In the genomic region with DNA sequence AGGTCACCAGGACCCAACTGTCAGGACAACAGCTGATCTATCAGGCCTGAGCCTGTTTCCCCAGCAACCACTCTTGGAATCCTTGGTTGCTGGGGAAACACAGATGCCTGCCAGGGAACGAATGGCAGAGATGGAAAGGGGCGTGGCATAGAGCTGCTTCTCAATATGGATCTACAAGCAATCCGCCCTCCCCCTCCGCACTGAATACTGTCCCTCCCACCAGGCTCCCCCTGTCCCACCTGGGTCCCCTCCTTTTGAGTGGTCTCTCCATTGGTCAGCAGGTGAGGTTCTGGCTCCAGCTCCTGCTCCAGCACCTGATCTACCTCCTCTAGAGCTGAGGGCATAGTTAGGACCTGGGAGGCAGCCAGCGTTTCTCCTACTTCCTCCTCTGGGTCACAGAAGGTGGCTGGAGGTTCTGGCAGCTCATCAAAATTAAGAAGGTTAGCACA, we compare ENCODE assay signal across 9 mouse cellular contexts. TPM values are rescaled to one million over a fixed set of nuclear protein-coding genes. Genes with fewer than 3 reads are reported as not detected.
DNase-seq lines count a peak whose midpoint lies in the region; ATAC-seq lines count a peak whose summit lies in the region.
"Had no signal": no experiment of that assay in that cellular context is flagged by ENCODE, and none has a peak within 500 bp of the region (broad histone marks: within the 10 kb centered on the region; RNA-seq: fewer than 3 reads in every experiment).

No protein-coding gene starts in this region.

- ATAC-seq in hindbrain, embryonic 11.5 days (ENCODE audit: low FRiP score): peak; percentile 5; the same call in 1 of the 2 replicates

- peak; percentile 31 for DNase-seq in CD4-positive helper T cell, adult 2 months (ENCODE audit: low read depth, low spot score)
- DNase-seq in brain, adult 2 months (ENCODE audit: low read depth, low spot score): peak; percentile 91
- peak; percentile 88 for DNase-seq in hindbrain, embryonic 11.5 days (ENCODE audit: low spot score)
- DNase-seq in midbrain, embryonic 10.5 days (ENCODE audit: low spot score): peak; percentile 80
- DNase-seq in testis, postnatal 10 days (ENCODE audit: low spot score): peak; percentile 57
- no peak for DNase-seq in thymus, postnatal 4 days
- DNase-seq in ovary, postnatal 10 days (ENCODE audit: low spot score): no peak
- DNase-seq in kidney, adult 18-20 months: no peak

- H3K4me2 ChIP-seq in hindbrain, embryonic 11.5 days (replicated peaks; ENCODE audit: low read depth, low read length): no peak overlapping the region
- H3K4me2 ChIP-seq: heart, embryonic 13.5 days had no signal

- no peaks in the 10 kb centered on the region for H3K9me3 ChIP-seq in hindbrain, embryonic 11.5 days (ENCODE audit: control insufficient read depth, low read length)
- no peaks in the 10 kb centered on the region for H3K9me3 ChIP-seq in midbrain, embryonic 10.5 days (replicated peaks)
- H3K9me3 ChIP-seq: heart, embryonic 13.5 days had no signal

- H3K36me3 ChIP-seq in hindbrain, embryonic 11.5 days (ENCODE audit: control insufficient read depth, insufficient read depth, low read length): peaks cover 20% of the 10 kb centered on the region
- peaks cover 65% of the 10 kb centered on the region for H3K36me3 ChIP-seq in midbrain, embryonic 10.5 days

- no peak overlapping the region for H3K4me3 ChIP-seq in hindbrain, embryonic 11.5 days (ENCODE audit: low read depth, low read length)
- peak overlapping the region; percentile 31 for H3K4me3 ChIP-seq in midbrain, embryonic 10.5 days
- H3K4me3 ChIP-seq: heart, embryonic 13.5 days had no signal

- WGBS in hindbrain, embryonic 11.5 days: 32% methylated on average over 5 of the region's 5 CpGs
- 23% methylated on average over 5 of the region's 5 CpGs for WGBS in midbrain, embryonic 10.5 days

- peaks cover 42% of the 10 kb centered on the region for H3K4me1 ChIP-seq in hindbrain, embryonic 11.5 days (replicated peaks; ENCODE audit: control insufficient read depth, insufficient read depth, low read length)
- peaks cover 82% of the 10 kb centered on the region for H3K4me1 ChIP-seq in midbrain, embryonic 10.5 days

- 0 out of 2 replicates have a peak, but pooled peaks cover 3% of the 10 kb centered on the region for H3K27me3 ChIP-seq in hindbrain, embryonic 11.5 days (ENCODE audit: control insufficient read depth, insufficient read depth, low read length)
- H3K27me3 ChIP-seq in midbrain, embryonic 10.5 days (ENCODE audit: low read depth, poor library complexity, severe bottlenecking): peaks cover 14% of the 10 kb centered on the region

- H3K27ac ChIP-seq in hindbrain, embryonic 11.5 days (ENCODE audit: low read depth, low read length): peak overlapping the region; percentile 4; the same call in 1 of the 2 replicates
- H3K27ac ChIP-seq in midbrain, embryonic 10.5 days (replicated peaks): peak overlapping the region; percentile 78
- H3K27ac ChIP-seq: heart, embryonic 13.5 days had no signal

- H3K9ac ChIP-seq in hindbrain, embryonic 11.5 days (ENCODE audit: low read depth, low read length): no peak overlapping the region
- H3K9ac ChIP-seq: heart, embryonic 13.5 days had no signal

RNA-seq across cellular contexts. Expression of a gene that starts 10.6 kb away (rescaled TPM):
- 2.4 and 2.5 TPM in 2 replicates for polyA plus RNA-seq in hindbrain, embryonic 11.5 days (2014; fragmentation: Nextera tagmentation; extraction: Ambion mirVana)
- 0.69 and 0.87 TPM in 2 replicates for polyA plus RNA-seq in midbrain, embryonic 10.5 days (2016; fragmentation: Nextera tagmentation; extraction: Ambion mirVana)
- polyA plus RNA-seq: heart, embryonic 13.5 days had no signal

RNA-seq across cellular contexts. Expression of a gene that starts 13.3 kb away (rescaled TPM):
- 277 and 314 TPM in 2 replicates for polyA plus RNA-seq in hindbrain, embryonic 11.5 days (2014; fragmentation: Nextera tagmentation; extraction: Ambion mirVana)
- 381 and 466 TPM in 2 replicates for polyA plus RNA-seq in midbrain, embryonic 10.5 days (2016; fragmentation: Nextera tagmentation; extraction: Ambion mirVana)

RNA-seq across cellular contexts. Expression of a gene that starts 29.8 kb away (rescaled TPM):
- polyA plus RNA-seq in hindbrain, embryonic 11.5 days (2014; fragmentation: Nextera tagmentation; extraction: Ambion mirVana): 37.6 and 52.3 TPM in 2 replicates
- polyA plus RNA-seq in midbrain, embryonic 10.5 days (2016; fragmentation: Nextera tagmentation; extraction: Ambion mirVana): 41.8 and 51.4 TPM in 2 replicates

RNA-seq across cellular contexts. Expression of a gene that starts 38.8 kb away (rescaled TPM):
- polyA plus RNA-seq in hindbrain, embryonic 11.5 days (2014; fragmentation: Nextera tagmentation; extraction: Ambion mirVana): 135 and 152 TPM in 2 replicates
- 191 and 195 TPM in 2 replicates for polyA plus RNA-seq in midbrain, embryonic 10.5 days (2016; fragmentation: Nextera tagmentation; extraction: Ambion mirVana)

RNA-seq across cellular contexts. Expression of a gene that starts 48.1 kb away (rescaled TPM):
- polyA plus RNA-seq in hindbrain, embryonic 11.5 days (2014; fragmentation: Nextera tagmentation; extraction: Ambion mirVana): 0.28 TPM in 1 of 2 replicates, not detected in the other
- polyA plus RNA-seq in midbrain, embryonic 10.5 days (2016; fragmentation: Nextera tagmentation; extraction: Ambion mirVana): 0.14 TPM in 1 of 2 replicates, not detected in the other

Comparison
In these comparisons a context has a peak if more than half of its experiments do, and no peak if none do; other contexts are left out.
1. DNase-seq: peak in CD4-positive helper T cell, adult 2 months (single experiment), brain, adult 2 months (single experiment), hindbrain, embryonic 11.5 days (single experiment), midbrain, embryonic 10.5 days (single experiment) and testis, postnatal 10 days (single experiment); none in thymus, postnatal 4 days (single experiment), ovary, postnatal 10 days (single experiment) and kidney, adult 18-20 months (single experiment).